In genomic region chr16:45934721-45935407, GRCm38 (mm10) we compare ENCODE assay signal across 14 mouse cellular contexts. TPM values are rescaled to one million over a fixed set of nuclear protein-coding genes. Genes with fewer than 3 reads are reported as not detected.
DNase-seq lines count a peak whose midpoint lies in the region; ATAC-seq and TF ChIP-seq lines count a peak whose summit lies in the region.
"Had no signal": no experiment of that assay in that cellular context is flagged by ENCODE, and none has a peak within 500 bp of the region (broad histone marks: within the 10 kb centered on the region; RNA-seq: fewer than 3 reads in every experiment).

No protein-coding gene starts in this region.

- no peak for DNase-seq in forebrain, embryonic 10.5 days (ENCODE audit: extremely low spot score, low spot score)
- DNase-seq in kidney, adult 2 months, result no peak
- DNase-seq in ZHBTc4 (ENCODE audit: low read depth, low spot score), result peak; percentile 5
- no peak for DNase-seq in limb, embryonic 11.5 days (ENCODE audit: low spot score)
- DNase-seq in urinary bladder, postnatal 14 days (ENCODE audit: low spot score), result no peak
- no peak for DNase-seq in layer of hippocampus, postnatal 36 days
- DNase-seq: cerebellum, adult 2 months; gastrocnemius, postnatal 14 days; kidney, adult 11 months had no signal

- no peak overlapping the region for H3K9ac ChIP-seq in forebrain, embryonic 16.5 days (replicated peaks; ENCODE audit: low read depth, low read length)
- H3K9ac ChIP-seq in kidney, embryonic 16.5 days (replicated peaks; ENCODE audit: low read length), result no peak overlapping the region
- no peak overlapping the region for H3K9ac ChIP-seq in limb, embryonic 11.5 days (ENCODE audit: low read length)

- H3K27me3 ChIP-seq in forebrain, embryonic 10.5 days (ENCODE audit: poor library complexity, severe bottlenecking), result no peaks in the 10 kb centered on the region
- H3K27me3 ChIP-seq in forebrain, embryonic 16.5 days (replicated peaks; ENCODE audit: control insufficient read depth, insufficient read depth, low read length), result no peaks in the 10 kb centered on the region
- H3K27me3 ChIP-seq in kidney, embryonic 16.5 days (ENCODE audit: insufficient read depth, low read length), result no peaks in the 10 kb centered on the region
- H3K27me3 ChIP-seq in kidney, adult 2 months (replicated peaks; ENCODE audit: control insufficient read depth, insufficient read depth, low read length), result no peaks in the 10 kb centered on the region
- no peaks in the 10 kb centered on the region for H3K27me3 ChIP-seq in limb, embryonic 11.5 days (ENCODE audit: control insufficient read depth, insufficient read depth, low read length)

- H3K4me1 ChIP-seq in forebrain, embryonic 10.5 days, result peaks cover 29% of the 10 kb centered on the region
- peaks cover 6% of the 10 kb centered on the region; the same call in 1 of the 2 replicates for H3K4me1 ChIP-seq in forebrain, embryonic 16.5 days (replicated peaks; ENCODE audit: control insufficient read depth, insufficient read depth, low read length)
- no peaks in the 10 kb centered on the region for H3K4me1 ChIP-seq in kidney, embryonic 16.5 days (ENCODE audit: insufficient read depth, low read length)
- no peaks in the 10 kb centered on the region; the same call in 1 of the 2 replicates for H3K4me1 ChIP-seq in kidney, adult 2 months (ENCODE audit: control insufficient read depth, insufficient read depth, low read length)
- H3K4me1 ChIP-seq in limb, embryonic 11.5 days (ENCODE audit: control insufficient read depth, insufficient read depth, low read length), result 0 out of 2 replicates have a peak, but pooled peaks cover 5% of the 10 kb centered on the region

- 66% methylated on average over 2 of the region's 2 CpGs for WGBS in forebrain, embryonic 10.5 days
- WGBS in forebrain, embryonic 16.5 days, result 45% methylated on average over 2 of the region's 2 CpGs
- WGBS in kidney, embryonic 16.5 days, result 39% methylated on average over 2 of the region's 2 CpGs
- WGBS in kidney, adult 2 months, result 67% methylated on average over 2 of the region's 2 CpGs
- 45% methylated on average over 2 of the region's 2 CpGs for WGBS in limb, embryonic 11.5 days

- H3K9me3 ChIP-seq in forebrain, embryonic 10.5 days, result no peaks in the 10 kb centered on the region
- no peaks in the 10 kb centered on the region for H3K9me3 ChIP-seq in forebrain, embryonic 16.5 days (ENCODE audit: control insufficient read depth, low read length)
- 0 out of 2 replicates have a peak, but pooled peaks cover 2% of the 10 kb centered on the region for H3K9me3 ChIP-seq in kidney, embryonic 16.5 days (ENCODE audit: low read length)
- H3K9me3 ChIP-seq in limb, embryonic 11.5 days (ENCODE audit: control insufficient read depth, low read length), result no peaks in the 10 kb centered on the region

- H3K36me3 ChIP-seq in forebrain, embryonic 10.5 days (replicated peaks), result no peaks in the 10 kb centered on the region
- H3K36me3 ChIP-seq in forebrain, embryonic 16.5 days (ENCODE audit: control insufficient read depth, insufficient read depth), result no peaks in the 10 kb centered on the region
- no peaks in the 10 kb centered on the region for H3K36me3 ChIP-seq in kidney, embryonic 16.5 days (ENCODE audit: insufficient read depth, low read length)
- H3K36me3 ChIP-seq in kidney, adult 2 months (ENCODE audit: control insufficient read depth, insufficient read depth, low read length), result no peaks in the 10 kb centered on the region
- no peaks in the 10 kb centered on the region for H3K36me3 ChIP-seq in limb, embryonic 11.5 days (ENCODE audit: control insufficient read depth, insufficient read depth, low read length)

- peak overlapping the region; percentile 68 for H3K27ac ChIP-seq in forebrain, embryonic 10.5 days
- no peak overlapping the region for H3K27ac ChIP-seq in forebrain, embryonic 16.5 days (ENCODE audit: low read length)
- peak overlapping the region; percentile 14; the same call in 1 of the 2 replicates for H3K27ac ChIP-seq in kidney, embryonic 16.5 days (ENCODE audit: low read length)
- no peak overlapping the region for H3K27ac ChIP-seq in kidney, adult 2 months (ENCODE audit: insufficient read depth, low read depth, low read length)
- no peak overlapping the region for H3K27ac ChIP-seq in limb, embryonic 11.5 days (replicated peaks; ENCODE audit: low read depth, low read length)
- H3K27ac ChIP-seq: macrophage had no signal

- ATAC-seq in forebrain, embryonic 16.5 days, result no peak
- no peak for ATAC-seq in kidney, embryonic 16.5 days (ENCODE audit: low FRiP score, low TSS enrichment)
- ATAC-seq in limb, embryonic 11.5 days (ENCODE audit: insufficient number of reproducible peaks, low FRiP score, low TSS enrichment, low read depth), result peak; percentile 65

- TF ChIP-seq POLR2A in kidney, adult 2 months (IDR thresholded peaks at IDR 0.05; ENCODE audit: low read depth, low read length), result no peak

- no peak overlapping the region for H3K4me3 ChIP-seq in forebrain, embryonic 10.5 days
- H3K4me3 ChIP-seq in forebrain, embryonic 16.5 days (replicated peaks; ENCODE audit: low read length), result no peak overlapping the region
- no peak overlapping the region for H3K4me3 ChIP-seq in kidney, embryonic 16.5 days (ENCODE audit: low read length)
- no peak overlapping the region for H3K4me3 ChIP-seq in kidney, adult 2 months (ENCODE audit: insufficient read depth, low read depth, low read length)
- no peak overlapping the region for H3K4me3 ChIP-seq in limb, embryonic 11.5 days (ENCODE audit: low read depth, low read length)
- H3K4me3 ChIP-seq: myocyte had no signal

- H3K4me2 ChIP-seq in forebrain, embryonic 16.5 days (ENCODE audit: low read length), result no peak overlapping the region
- H3K4me2 ChIP-seq in kidney, embryonic 16.5 days (replicated peaks; ENCODE audit: low read depth, low read length), result no peak overlapping the region
- H3K4me2 ChIP-seq in limb, embryonic 11.5 days (ENCODE audit: low read depth, severe bottlenecking), result no peak overlapping the region
- H3K4me2 ChIP-seq: liver, embryonic 11.5 days had no signal

- no peak for TF ChIP-seq CTCF in kidney, adult 2 months (conservative IDR thresholded peaks at IDR 0.05; ENCODE audit: insufficient read depth, insufficient read length, low read depth, low read length)

RNA-seq across cellular contexts. Expression of gene Phldb2, which starts 18.5 kb away (rescaled TPM):
- polyA plus RNA-seq in forebrain, embryonic 10.5 days (2016; fragmentation: Nextera tagmentation; extraction: Ambion mirVana), result 28.0 and 28.3 TPM in 2 replicates
- polyA plus RNA-seq in forebrain, embryonic 16.5 days (2015; fragmentation: Nextera tagmentation; extraction: Ambion mirVana), result 7.1 and 8.6 TPM in 2 replicates
- 89.6 and 90.1 TPM in 2 replicates for polyA plus RNA-seq in kidney, embryonic 16.5 days (2015; fragmentation: Nextera tagmentation; extraction: Ambion mirVana)
- 55.4 and 73.5 TPM in 2 replicates for polyA plus RNA-seq in kidney, adult 2 months (2012; rRNA removed)
- polyA plus RNA-seq in limb, embryonic 11.5 days (2014; fragmentation: Nextera tagmentation; extraction: Ambion mirVana), result 47.6 and 49.3 TPM in 2 replicates
- 1 to 10 TPM; 4.9 to 8.0 TPM for total RNA-seq in layer of hippocampus, postnatal 36 days (2021)

Comparison
In these comparisons a context has a peak if more than half of its experiments do, and no peak if none do; other contexts are left out.
1. H3K27ac ChIP-seq: peak in forebrain, embryonic 10.5 days (single experiment) and kidney, embryonic 16.5 days (single experiment); none in forebrain, embryonic 16.5 days (single experiment), kidney, adult 2 months (single experiment) and limb, embryonic 11.5 days (single experiment).